16 mouse cellular contexts compared by ENCODE assay signal in the genomic region with DNA sequence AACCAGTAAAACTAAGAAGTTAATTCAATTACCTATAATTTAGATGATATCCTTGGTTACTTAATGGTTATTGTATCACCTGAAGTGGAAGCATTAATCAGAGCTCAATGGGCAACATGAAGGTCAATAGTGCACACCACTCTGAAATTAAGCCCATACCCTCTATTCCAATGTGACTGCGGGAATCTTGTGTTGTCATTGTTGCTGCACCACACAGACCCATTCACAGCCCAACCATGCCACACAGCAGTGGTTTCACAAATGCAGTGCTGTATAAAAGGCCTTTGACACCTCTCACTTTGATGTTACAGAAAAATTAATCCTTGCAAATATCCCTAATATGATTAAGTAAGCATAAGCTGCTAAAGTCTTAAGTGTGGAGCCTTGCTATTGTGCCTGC. TPM values are rescaled to one million over a fixed set of nuclear protein-coding genes. Genes with fewer than 3 reads are reported as not detected.
"Had no signal": no experiment of that assay in that cellular context is flagged by ENCODE, and none has a peak within 500 bp of the region (broad histone marks: within the 10 kb centered on the region; RNA-seq: fewer than 3 reads in every experiment).

No protein-coding gene starts in this region.

- H3K4me3 ChIP-seq: layer of hippocampus, adult 2 months; liver, embryonic 13.5 days; stomach, embryonic 15.5 days had no signal

- H3K9ac ChIP-seq: liver, embryonic 13.5 days; stomach, embryonic 15.5 days had no signal

- DNase-seq: kidney, adult 2 months; kidney, postnatal 25 days; layer of hippocampus, adult 9-11 months; liver, embryonic 13.5 days; lung, adult 2 months; lung, postnatal 14 days; lung, postnatal 4 days; retina, postnatal 1 day; right cerebral cortex, postnatal 25 days; spleen, adult 18-20 months; thymus, postnatal 25 days had no signal

- ATAC-seq: intestine, postnatal 0 days had no signal

- H3K27me3 ChIP-seq: liver, embryonic 13.5 days; stomach, embryonic 15.5 days had no signal

- H3K36me3 ChIP-seq: liver, embryonic 13.5 days; stomach, embryonic 15.5 days had no signal

- H3K9me3 ChIP-seq: liver, embryonic 13.5 days; stomach, embryonic 15.5 days had no signal

- H3K4me1 ChIP-seq: liver, embryonic 13.5 days; stomach, embryonic 15.5 days had no signal

- H3K27ac ChIP-seq: kidney, postnatal 0 days; layer of hippocampus, adult 2 months; liver, embryonic 13.5 days; stomach, embryonic 15.5 days had no signal

- H3K4me2 ChIP-seq: liver, embryonic 13.5 days; stomach, embryonic 15.5 days had no signal

RNA-seq across cellular contexts. Expression of a gene that starts 15.4 kb away (rescaled TPM):
- total RNA-seq: neutrophil, adult 5-6 weeks had no signal
